Mouse (Mus musculus) central nervous system, embryonic 14 days (tissue): ENCODE data around the gene Coq2. TPM values are rescaled to one million over a fixed set of nuclear protein-coding genes. Genes with fewer than 3 reads are reported as not detected.

Experiments used
- polyA plus RNA-seq: library from polyadenylated mRNA; depleted of rRNA; stranded (reverse); fragments of >200 nt; gene quantifications from 2 replicates; pipeline ENCODE4 v1.2.3, GENCODE M21; 2012; rRNA removed

The Coq2 gene
- 75.8 and 76.3 TPM in 2 replicates for polyA plus RNA-seq

DNA sequence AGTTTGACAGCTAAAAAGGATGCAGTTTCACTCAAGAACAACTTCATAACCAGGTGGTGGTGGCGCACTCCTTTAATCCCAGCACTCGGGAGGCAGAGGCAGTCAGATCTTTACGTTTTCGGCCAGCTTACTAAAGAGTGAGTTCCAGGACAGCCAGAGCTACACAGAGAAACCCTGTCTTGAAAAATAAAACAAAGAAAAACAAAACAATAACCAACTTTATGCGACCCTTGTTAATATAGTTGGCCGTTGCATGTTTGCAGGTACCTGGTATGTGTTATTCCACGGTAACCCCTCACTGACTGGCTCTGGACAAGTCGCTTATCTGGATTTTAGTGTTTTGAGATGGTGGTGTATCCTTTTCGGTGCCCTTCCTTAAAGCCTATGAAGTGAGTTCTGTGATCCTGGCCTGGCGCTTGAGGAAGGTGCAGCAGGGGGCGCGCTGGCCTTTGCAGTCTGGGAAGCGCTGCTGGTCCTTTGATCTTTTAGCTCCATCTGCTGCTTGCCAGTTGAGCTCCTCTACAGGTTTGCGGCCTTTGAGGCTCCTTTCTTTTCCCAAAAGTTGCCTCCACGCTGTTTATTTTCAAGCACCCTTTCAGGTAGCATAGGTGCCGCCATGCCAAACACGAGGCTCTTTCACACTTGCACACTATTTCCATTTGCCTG, at the start of gene Coq2:
Gene Coq2, minus strand, starts transcription at position 430 of the 666 bp plus-strand sequence.

DNA sequence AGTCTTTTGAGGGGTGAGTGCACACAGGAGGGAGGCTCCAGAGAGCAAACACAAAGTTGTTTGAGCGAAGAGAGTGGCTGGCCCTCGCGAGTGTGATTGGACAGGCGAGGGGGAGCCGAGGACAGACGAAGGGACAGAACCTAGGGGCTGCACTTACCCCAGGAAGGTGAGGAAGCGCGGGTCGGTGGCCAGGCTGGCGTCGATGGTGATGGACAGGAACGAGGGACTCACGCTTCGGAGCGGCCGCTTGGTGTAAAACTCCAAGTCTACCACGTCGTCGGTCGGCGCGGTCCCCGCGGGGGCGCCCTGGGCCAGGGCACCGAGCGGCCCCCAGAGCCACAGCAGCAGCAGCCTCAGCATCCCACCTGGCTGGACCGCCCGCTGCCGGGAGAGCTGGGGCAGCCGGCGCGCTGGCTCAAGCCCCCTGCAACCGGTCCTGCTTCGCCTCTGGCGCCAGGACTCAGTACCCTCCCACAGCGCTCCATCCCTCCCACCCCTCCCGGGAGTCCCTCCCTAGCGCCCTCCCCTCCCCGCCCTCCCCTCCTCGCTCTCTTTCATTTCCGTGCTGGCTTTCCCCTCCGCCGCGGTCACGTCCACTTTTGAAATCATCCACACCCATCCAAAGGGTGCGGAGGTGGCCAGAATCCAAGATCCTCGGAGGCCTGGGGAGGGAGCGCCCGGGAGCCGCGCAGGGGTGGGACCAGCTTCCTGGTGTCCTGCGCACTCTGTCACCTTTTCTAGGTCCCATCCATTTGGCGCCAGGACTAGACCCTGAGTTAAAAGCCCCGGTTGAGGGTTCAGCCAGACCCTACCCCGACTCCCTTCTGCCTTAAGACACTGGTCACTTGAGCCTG, 44.5 kb upstream of the Coq2 start, which contains the start of gene Hpse:
Gene Hpse, minus strand, starts transcription at position 482 of the 854 bp plus-strand sequence.

Other genes starting within 250 kb of the Coq2 start
- 9.2 and 10.6 TPM in 2 replicates for gene Lin54, start 174.5 kb downstream of the Coq2 start, polyA plus RNA-seq
- 78.3 and 80.9 TPM in 2 replicates for gene Cops4, start 156.8 kb downstream of the Coq2 start, polyA plus RNA-seq
- 5.2 and 9.7 TPM in 2 replicates for gene Plac8, start 102.9 kb downstream of the Coq2 start, polyA plus RNA-seq
- 0.97 and 1.3 TPM in 2 replicates for gene Hpse, start 44.6 kb upstream of the Coq2 start, polyA plus RNA-seq
- 33.1 and 38.5 TPM in 2 replicates for gene Helq, start 123.5 kb upstream of the Coq2 start, polyA plus RNA-seq
- gene Mrps18c, start 123.5 kb upstream of the Coq2 start, polyA plus RNA-seq = 72.4 and 78.0 TPM in 2 replicates
- 11.5 and 12.4 TPM in 2 replicates for gene Abraxas1, start 145.8 kb upstream of the Coq2 start, polyA plus RNA-seq
- 0.22 and 0.43 TPM in 2 replicates for gene Gpat3, start 170.6 kb upstream of the Coq2 start, polyA plus RNA-seq